Mouse (Mus musculus) intestine, embryonic 14.5 days (tissue): ENCODE results near the gene Apcs. TPM values are rescaled to one million over a fixed set of nuclear protein-coding genes. Genes with fewer than 3 reads are reported as not detected.

Source experiments
- ATAC-seq: fragments of 200-750 bp; cut with Nextera tagmentation; replicated peaks from 2 replicates; pipeline ENCODE4 v1.8.0; 2017; ENCODE audit warnings: low read depth, moderate number of reproducible peaks, moderate TSS enrichment, moderate library complexity; ENCODE audit not compliant: low FRiP score, low TSS enrichment
- DNase-seq: peaks from one replicate; pipeline ENCODE4 v3.0.0-alpha.2; 2018; ENCODE audit warnings: low spot score
- H3K27ac ChIP-seq: fragments of 300-500 bp; sonication (generic); 2 replicates; pipeline ENCODE4 v1.5.1; 2014; ENCODE audit warnings: low read depth, mild to moderate bottlenecking, control low read depth
- H3K27me3 ChIP-seq: fragments of 300-500 bp; sonication (generic); replicated peaks from 2 replicates; pipeline ENCODE4 v1.6.1; 2014; ENCODE audit warnings: low read length, control low read depth; ENCODE audit not compliant: control insufficient read depth, insufficient read depth
- H3K36me3 ChIP-seq: fragments of 300-500 bp; sonication (generic); 2 replicates; pipeline ENCODE4 v1.6.1; 2014; ENCODE audit warnings: low read length, control low read depth; ENCODE audit not compliant: control insufficient read depth, insufficient read depth
- H3K4me1 ChIP-seq: fragments of 300-500 bp; sonication (generic); replicated peaks from 2 replicates; pipeline ENCODE4 v1.6.1; 2014; ENCODE audit warnings: low read length, control low read depth, mixed read lengths; ENCODE audit not compliant: control insufficient read depth, insufficient read depth
- H3K4me2 ChIP-seq: fragments of 300-500 bp; sonication (generic); 2 replicates; pipeline ENCODE4 v1.6.1; 2014; ENCODE audit warnings: low read length
- H3K4me3 ChIP-seq: fragments of 300-500 bp; sonication (generic); 2 replicates; pipeline ENCODE4 v1.5.1; 2014; ENCODE audit warnings: low read depth, low read length, control low read depth, mixed read lengths
- H3K9ac ChIP-seq: fragments of 300-500 bp; sonication (generic); 2 replicates; pipeline ENCODE4 v1.6.1; 2014; ENCODE audit warnings: mild to moderate bottlenecking, low read length
- H3K9me3 ChIP-seq: fragments of 300-500 bp; sonication (generic); 2 replicates; pipeline ENCODE4 v1.6.1; 2016; ENCODE audit warnings: low read length, control low read depth; ENCODE audit not compliant: control insufficient read depth
- WGBS: fragments of 180-500 bp; shearing (Covaris S2); extraction: QIAGEN DNeasy Blood & Tissue Kit; methylation state at CpG from one replicate; pipeline ENCODE4 v1.1.7; 2014; 5-methylcytosine and 5-hydroxymethylcytosine counted together
- polyA plus RNA-seq: library from polyadenylated mRNA; unstranded; fragments of >200 nt; fragmentation: Nextera tagmentation; extraction: Ambion mirVana; gene quantifications from 2 replicates; pipeline ENCODE4 v1.2.1, GENCODE M21; 2014

The Apcs gene
- polyA plus RNA-seq, 1 experiment from 2014 or later = 1.6 TPM

DNA sequence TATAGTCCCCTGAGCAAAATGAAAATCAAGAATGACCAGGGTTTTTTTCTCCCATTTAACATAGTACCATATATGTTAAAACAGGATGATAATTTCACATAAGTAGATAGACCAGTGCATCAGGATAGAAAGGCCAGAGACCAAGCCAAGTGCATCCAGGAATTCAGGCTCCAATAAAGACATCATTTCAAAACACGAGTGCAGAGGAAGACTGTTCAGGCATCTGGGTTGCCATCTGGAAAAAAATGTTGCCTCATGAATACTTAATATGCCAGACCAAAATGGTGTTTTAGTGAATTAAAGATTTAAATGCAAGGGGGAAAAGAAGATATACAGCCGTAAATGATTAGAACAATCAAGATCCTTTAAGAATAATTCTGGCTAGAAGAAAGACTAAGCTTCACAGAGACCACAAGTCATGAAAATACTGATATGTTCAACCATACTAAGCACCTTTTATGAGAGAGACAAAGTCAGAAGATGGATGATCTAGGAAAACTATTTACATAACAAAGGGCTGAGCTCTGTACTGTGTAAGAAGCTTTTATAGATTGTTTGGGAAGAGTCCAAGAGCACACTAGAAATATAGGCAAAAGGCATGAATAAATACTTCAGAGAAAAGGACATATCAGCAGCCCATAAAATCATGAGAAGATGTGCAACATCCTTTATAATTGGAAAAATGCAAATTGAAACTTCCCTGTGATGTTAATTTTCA is 47.6 kb downstream of the Apcs start:
- no peaks in the 10 kb centered on the region for H3K27me3 ChIP-seq
- H3K27ac ChIP-seq = no peak overlapping the region
- H3K4me3 ChIP-seq = no peak overlapping the region
- no peaks in the 10 kb centered on the region for H3K36me3 ChIP-seq
- H3K9me3 ChIP-seq = no peaks in the 10 kb centered on the region
- WGBS = 78% methylated on average over 2 of the region's 2 CpGs
- ATAC-seq (no peak), DNase-seq (no peak)
- H3K4me1 ChIP-seq = no peaks in the 10 kb centered on the region
- H3K4me2 ChIP-seq = no peak overlapping the region
- H3K9ac ChIP-seq = no peak overlapping the region

Other genes starting within 250 kb of the Apcs start
- gene Crp, start 197.0 kb downstream of the Apcs start, polyA plus RNA-seq = 1.9 and 2.5 TPM in 2 replicates
- not detected in 2 replicates for gene Olfr16, start 55.4 kb upstream of the Apcs start, polyA plus RNA-seq
- gene Olfr1408, start 242.3 kb upstream of the Apcs start, polyA plus RNA-seq = not detected in 2 replicates